Mouse (Mus musculus): Measurements from ENCODE around the gene Nid1. TPM values are rescaled to one million over a fixed set of nuclear protein-coding genes. Genes with fewer than 3 reads are reported as not detected.
"Not testable (repeated sequence)": the region's sequence is repeated elsewhere in the genome, so short reads cannot be mapped to it uniquely, and the experiment has no call there.

Gene Nid1
- polyA plus RNA-seq (2016; fragmentation: Nextera tagmentation; extraction: Ambion mirVana) = 32.0 and 32.4 TPM in 2 replicates

GRCm38 (mm10) chr13:13437460-13438015, at the start of gene Nid1:
Gene Nid1 (plus strand): TSS chr13:13437551.
- not testable (repeated sequence) for H3K27ac ChIP-seq; H3K9ac ChIP-seq; H3K9me3 ChIP-seq; H3K36me3 ChIP-seq (replicated peaks); H3K27me3 ChIP-seq; H3K4me1 ChIP-seq
- Histone ChIP-seq H3K4me3 (replicated peaks) (peak within 1 kb of the TSS; percentile 28), H3K4me2 (peak within 1 kb of the TSS; percentile 44)
- peak; percentile 82 for ATAC-seq (ENCODE audit: low FRiP score)
- under 1% methylated on average over 28 of the region's 39 CpGs for WGBS

DNA sequence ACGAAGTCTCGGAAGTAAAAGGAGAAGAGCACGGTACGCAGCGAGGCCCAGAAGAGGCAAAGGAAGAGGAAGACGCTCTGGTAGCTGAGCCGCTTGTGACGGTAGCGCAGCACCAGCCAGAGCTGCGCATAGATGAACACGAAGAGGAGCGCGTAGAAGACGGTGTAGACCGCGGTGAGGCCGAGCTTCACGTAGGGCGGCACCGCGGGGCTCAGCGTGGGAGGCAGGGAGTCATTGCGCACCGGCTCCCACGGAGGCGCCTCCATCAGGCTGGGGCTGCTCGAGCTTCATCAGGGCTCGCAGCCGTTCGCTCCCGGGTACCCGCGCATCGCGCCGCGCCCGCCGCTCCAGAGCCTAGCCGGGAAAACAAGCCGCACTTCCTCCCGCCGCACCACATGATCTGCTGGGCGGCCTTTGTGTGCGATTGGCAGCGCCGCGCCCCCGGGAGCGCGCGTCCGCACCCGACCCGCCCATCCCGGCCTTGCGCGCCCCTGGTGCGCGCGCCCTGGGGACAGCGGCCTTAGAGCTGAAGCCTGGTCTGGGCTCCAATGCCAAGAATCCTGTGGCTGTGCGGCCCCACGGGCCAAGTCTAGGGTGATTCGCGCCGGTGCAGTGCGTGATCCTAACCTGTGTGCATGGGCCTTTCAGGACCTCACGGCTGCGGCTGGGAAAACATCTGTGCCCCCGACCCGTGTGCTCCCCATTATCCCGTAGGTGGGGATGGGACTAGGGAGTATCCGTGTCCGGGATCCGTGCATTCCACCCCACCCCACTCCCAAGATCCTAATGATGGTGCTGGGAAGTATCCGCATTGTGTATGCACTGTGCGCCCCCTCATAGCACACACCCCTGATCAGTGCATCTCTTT, 43.9 kb upstream of the Nid1 start, which contains the start of gene Gpr137b:
Gpr137b (minus strand) TSS at position 787 of the 868 bp plus-strand sequence.
- H3K9me3 ChIP-seq; H3K4me1 ChIP-seq; H3K36me3 ChIP-seq (replicated peaks); H3K27me3 ChIP-seq; H3K27ac ChIP-seq: not testable (repeated sequence)
- WGBS = under 1% methylated on average over 59 of the region's 78 CpGs
- peak within 1 kb of the TSS; percentile 44 for H3K4me3 ChIP-seq (replicated peaks)
- ATAC-seq (ENCODE audit: low FRiP score) = peak; percentile 93
- H3K4me2 ChIP-seq = peak within 1 kb of the TSS; percentile 47
- H3K9ac ChIP-seq = peak within 1 kb of the TSS; percentile 56

GRCm38 (mm10) chr13:13394096-13394395, 43.3 kb upstream of the Nid1 start:
- H3K9me3 ChIP-seq; H3K36me3 ChIP-seq (replicated peaks); H3K4me1 ChIP-seq; H3K9ac ChIP-seq; H3K27me3 ChIP-seq; H3K27ac ChIP-seq: not testable (repeated sequence)
- Histone ChIP-seq H3K4me2 (peak overlapping the region; percentile 47), H3K4me3 (replicated peaks) (peak overlapping the region; percentile 44)
- peak; percentile 82 for ATAC-seq (ENCODE audit: low FRiP score)
- WGBS = under 1% methylated on average over 15 of the region's 15 CpGs

DNA sequence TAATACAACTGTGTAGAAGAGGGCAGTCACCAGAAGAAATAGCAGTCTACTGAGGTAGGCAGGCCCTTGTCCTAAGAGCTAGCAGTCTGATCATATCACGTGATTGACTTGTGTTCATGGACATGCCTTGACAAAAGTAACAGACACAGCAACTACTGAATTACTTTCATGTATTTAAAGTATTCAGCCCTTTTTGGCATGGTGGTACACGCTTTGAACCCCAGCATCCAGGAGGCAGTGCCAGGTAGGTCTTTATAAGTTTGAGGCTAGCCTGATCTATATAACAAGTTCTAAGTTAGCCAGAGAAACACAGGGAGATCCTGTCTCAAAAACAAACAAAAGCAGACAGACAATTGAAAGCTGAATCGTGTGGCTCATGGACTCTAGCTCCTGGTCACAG, 36.5 kb upstream of the Nid1 start:
- not testable (repeated sequence) for H3K9ac ChIP-seq; H3K36me3 ChIP-seq (replicated peaks); H3K27ac ChIP-seq; H3K27me3 ChIP-seq; H3K4me1 ChIP-seq; H3K4me2 ChIP-seq; ATAC-seq (ENCODE audit: low FRiP score); H3K4me3 ChIP-seq (replicated peaks); H3K9me3 ChIP-seq
- 79% methylated on average over 3 of the region's 3 CpGs for WGBS

- not testable (repeated sequence) for H3K36me3 ChIP-seq (replicated peaks); H3K27me3 ChIP-seq; H3K9ac ChIP-seq; H3K27ac ChIP-seq; ATAC-seq (ENCODE audit: low FRiP score); H3K4me3 ChIP-seq (replicated peaks); H3K4me2 ChIP-seq; H3K4me1 ChIP-seq; H3K9me3 ChIP-seq
- 81% methylated on average over 5 of the region's 5 CpGs for WGBS
Observed at GRCm38 (mm10) chr13:13402818-13403217, 34.5 kb upstream of the Nid1 start.

GRCm38 (mm10) chr13:13403366-13403765, 34.0 kb upstream of the Nid1 start:
- 100% methylated on average over 3 of the region's 3 CpGs for WGBS

DNA sequence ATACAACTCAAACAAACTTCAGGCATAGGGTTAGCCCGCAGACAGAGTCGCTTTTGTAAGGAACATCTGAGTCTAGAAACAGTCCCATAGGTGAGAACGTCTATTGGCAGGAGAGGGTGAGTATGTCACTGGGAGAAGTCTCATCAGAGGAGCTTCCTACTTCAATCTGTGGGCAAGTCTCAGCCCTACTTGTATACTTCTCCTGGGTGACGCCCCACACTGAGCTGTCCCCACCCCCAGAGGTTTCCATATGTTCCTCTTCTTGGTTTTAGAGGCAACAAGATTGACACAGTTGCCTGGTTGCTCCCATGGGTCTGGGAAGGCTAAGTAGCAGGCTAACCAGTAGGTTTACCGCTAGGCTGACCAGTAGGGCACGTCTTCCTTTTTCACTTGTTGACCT, 33.5 kb upstream of the Nid1 start:
- not testable (repeated sequence) for H3K27me3 ChIP-seq; H3K4me2 ChIP-seq; H3K4me1 ChIP-seq; H3K4me3 ChIP-seq (replicated peaks); H3K27ac ChIP-seq; H3K9me3 ChIP-seq; ATAC-seq (ENCODE audit: low FRiP score); H3K36me3 ChIP-seq (replicated peaks); H3K9ac ChIP-seq
- 88% methylated on average over 6 of the region's 6 CpGs for WGBS

More at GRCm38 (mm10) chr13:13403366-13403765, 34.0 kb upstream of the Nid1 start:
- H3K27me3 ChIP-seq; H3K9ac ChIP-seq; ATAC-seq (ENCODE audit: low FRiP score); H3K36me3 ChIP-seq (replicated peaks); H3K4me3 ChIP-seq (replicated peaks); H3K27ac ChIP-seq; H3K9me3 ChIP-seq; H3K4me1 ChIP-seq; H3K4me2 ChIP-seq: not testable (repeated sequence)

DNA sequence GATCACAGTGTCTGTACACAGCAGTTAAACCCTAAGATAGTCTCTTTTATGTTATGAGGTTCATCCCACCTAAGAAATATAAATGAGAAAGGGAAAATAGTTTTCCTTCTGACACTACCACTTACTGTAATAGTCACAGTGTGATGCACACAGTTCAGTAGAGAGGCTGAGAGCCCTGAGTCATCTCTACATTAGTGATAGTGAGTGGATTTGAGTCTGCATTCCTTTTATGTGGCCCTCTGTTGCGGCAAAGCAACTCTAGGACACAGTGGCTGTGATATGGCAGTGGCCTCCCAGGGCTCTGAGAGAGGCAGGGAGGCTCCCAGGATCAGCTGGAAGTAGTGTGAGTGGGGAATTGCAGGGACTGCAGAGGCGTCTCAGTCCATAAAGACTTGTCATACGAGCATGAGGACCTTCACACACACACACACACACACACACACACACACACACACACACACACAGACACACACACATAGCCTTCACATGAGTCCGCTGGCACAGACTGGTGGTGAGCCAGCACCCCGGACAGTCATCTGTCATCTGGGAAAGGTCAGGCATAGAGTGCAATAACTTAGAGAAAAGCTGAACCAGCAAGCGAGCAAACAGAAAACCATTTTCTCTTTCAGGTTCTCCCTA, 32.7 kb upstream of the Nid1 start:
- not testable (repeated sequence) for H3K4me3 ChIP-seq (replicated peaks); H3K4me2 ChIP-seq; H3K27me3 ChIP-seq; H3K9ac ChIP-seq; ATAC-seq (ENCODE audit: low FRiP score); H3K9me3 ChIP-seq; H3K27ac ChIP-seq; H3K4me1 ChIP-seq; H3K36me3 ChIP-seq (replicated peaks)
- WGBS = 81% methylated on average over 6 of the region's 6 CpGs

GRCm38 (mm10) chr13:13405511-13405910, 31.8 kb upstream of the Nid1 start:
- H3K36me3 ChIP-seq (replicated peaks); H3K4me1 ChIP-seq; ATAC-seq (ENCODE audit: low FRiP score); H3K9ac ChIP-seq; H3K4me3 ChIP-seq (replicated peaks); H3K27ac ChIP-seq; H3K27me3 ChIP-seq; H3K9me3 ChIP-seq; H3K4me2 ChIP-seq: not testable (repeated sequence)
- no CpG with 5 or more reads among the region's 6 CpGs for WGBS

DNA sequence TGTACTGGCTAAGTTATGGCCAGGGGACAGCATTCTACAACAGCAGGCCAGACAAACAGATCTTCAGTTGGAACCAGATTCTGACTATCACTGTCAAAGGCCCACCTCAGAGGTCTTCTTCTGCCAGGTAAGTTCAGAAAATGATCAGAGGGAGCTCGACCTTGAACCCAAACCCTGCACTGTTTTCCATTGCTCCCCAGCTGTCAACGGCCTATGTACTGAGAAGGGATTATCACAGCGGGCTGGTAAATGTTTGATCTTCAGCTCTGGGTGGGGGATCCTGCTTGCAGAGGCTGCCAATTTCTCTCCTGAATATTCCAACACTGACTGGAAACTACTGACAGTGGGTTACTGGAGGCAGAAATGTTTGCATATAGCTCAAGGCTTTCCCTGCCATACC, 23.1 kb upstream of the Nid1 start:
- ATAC-seq (ENCODE audit: low FRiP score) = no peak
- WGBS = 80% methylated on average over 3 of the region's 3 CpGs
- no peaks in the 10 kb centered on the region for H3K36me3 ChIP-seq (replicated peaks)

DNA sequence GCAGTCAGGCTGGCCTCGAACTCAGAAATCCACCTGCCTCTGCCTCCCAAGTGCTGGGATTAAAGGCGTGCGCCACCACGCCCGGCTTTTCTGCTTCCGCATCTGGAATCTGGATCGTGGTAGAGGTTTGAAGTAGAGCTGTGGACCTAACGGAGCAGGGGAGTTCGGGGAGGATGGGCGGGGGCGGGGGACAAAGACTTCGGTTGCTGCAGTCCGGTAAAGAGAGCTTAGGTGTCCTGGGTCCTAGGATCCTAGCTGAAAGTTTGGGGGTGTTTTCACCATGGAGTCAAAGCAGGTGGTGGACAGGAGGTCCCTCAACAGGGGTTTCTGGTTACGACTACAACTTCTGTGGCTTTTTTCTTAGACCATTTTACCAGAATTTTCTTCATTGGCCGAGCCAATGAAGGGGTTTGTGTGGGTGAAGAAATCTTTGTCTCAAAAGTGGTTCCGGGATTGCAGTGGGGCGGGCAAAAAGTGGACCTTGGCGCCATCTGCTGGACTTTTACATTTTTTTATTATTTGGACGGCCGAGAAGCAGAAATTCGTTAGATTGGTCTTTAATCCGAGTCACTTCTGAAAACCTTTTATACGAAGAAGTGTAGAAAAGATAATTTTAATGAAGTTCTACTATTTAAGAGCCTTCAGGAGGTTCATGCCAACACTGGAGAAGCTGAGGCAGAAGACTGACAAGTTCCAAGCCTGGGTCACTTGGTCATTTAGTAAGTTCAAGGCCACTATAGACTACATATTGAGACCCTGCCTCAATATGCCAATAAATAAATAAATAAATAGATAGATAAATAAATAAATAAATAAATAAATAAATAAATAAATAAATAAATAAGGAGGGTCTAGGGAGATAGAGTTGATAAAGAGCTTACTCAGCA, 22.0 kb upstream of the Nid1 start:
- not testable (repeated sequence) for H3K4me3 ChIP-seq (replicated peaks); H3K27ac ChIP-seq; H3K4me1 ChIP-seq; H3K27me3 ChIP-seq; H3K9ac ChIP-seq; H3K4me2 ChIP-seq; H3K9me3 ChIP-seq; H3K36me3 ChIP-seq (replicated peaks)
- WGBS = 40% methylated on average over 23 of the region's 23 CpGs
- ATAC-seq (ENCODE audit: low FRiP score) = peak; percentile 82

More for the DNA sequence above, 23.1 kb upstream of the Nid1 start:
- H3K27ac ChIP-seq = no peak overlapping the region
- H3K9ac ChIP-seq = no peak overlapping the region
- no peaks in the 10 kb centered on the region for H3K9me3 ChIP-seq
- no peak overlapping the region for H3K4me2 ChIP-seq
- H3K27me3 ChIP-seq = no peaks in the 10 kb centered on the region
- H3K4me1 ChIP-seq = no peaks in the 10 kb centered on the region
- no peak overlapping the region for H3K4me3 ChIP-seq (replicated peaks)

GRCm38 (mm10) chr13:13416007-13416337, 21.4 kb upstream of the Nid1 start:
- peak; percentile 46 for ATAC-seq (ENCODE audit: low FRiP score)
- H3K27ac ChIP-seq; H3K27me3 ChIP-seq; H3K9me3 ChIP-seq; H3K4me1 ChIP-seq; H3K36me3 ChIP-seq (replicated peaks); H3K9ac ChIP-seq; H3K4me2 ChIP-seq; H3K4me3 ChIP-seq (replicated peaks): not testable (repeated sequence)
- WGBS = 66% methylated on average over 3 of the region's 4 CpGs

All from forebrain, embryonic 12.5 days (tissue).